Mouse (Mus musculus) hindbrain, embryonic 15.5 days (tissue): ENCODE measurements at regions not wholly inside any gene's neighbourhood (a gene's known extent, or its start where the extent isn't known, plus 50 kb on each side); places are given as distances from the start of the nearest gene placed in this dataset.

Experiments used
- ATAC-seq: fragments of 200-750 bp; cut with Nextera tagmentation; 2 replicates; pipeline ENCODE4 v1.8.0; 2017; ENCODE audit warnings: low read depth, moderate number of reproducible peaks, moderate TSS enrichment; ENCODE audit not compliant: low FRiP score
- H3K27ac ChIP-seq: fragments of 300-500 bp; sonication (generic); replicated peaks from 2 replicates; pipeline ENCODE4 v1.5.1; 2015; ENCODE audit warnings: mild to moderate bottlenecking, inconsistent platforms
- H3K27me3 ChIP-seq: fragments of 300-500 bp; sonication (generic); 2 replicates; pipeline ENCODE4 v1.6.1; 2015; ENCODE audit warnings: control low read depth, inconsistent platforms
- H3K36me3 ChIP-seq: fragments of 300-500 bp; sonication (generic); 2 replicates; pipeline ENCODE4 v1.6.1; 2015; ENCODE audit warnings: control low read depth, inconsistent platforms
- H3K4me1 ChIP-seq: fragments of 300-500 bp; sonication (generic); replicated peaks from 2 replicates; pipeline ENCODE4 v1.6.1; 2015; ENCODE audit warnings: control low read depth, inconsistent platforms
- H3K4me2 ChIP-seq: fragments of 300-500 bp; sonication (generic); 2 replicates; pipeline ENCODE4 v1.6.1; 2015; ENCODE audit warnings: moderate library complexity, mild to moderate bottlenecking, inconsistent platforms
- H3K4me3 ChIP-seq: fragments of 300-500 bp; sonication (generic); 2 replicates; pipeline ENCODE4 v1.5.1; 2015; ENCODE audit warnings: mild to moderate bottlenecking, inconsistent platforms
- H3K9ac ChIP-seq: fragments of 300-500 bp; sonication (generic); 2 replicates; pipeline ENCODE4 v1.6.1; 2015; ENCODE audit warnings: inconsistent platforms
- H3K9me3 ChIP-seq: fragments of 300-500 bp; sonication (generic); 2 replicates; pipeline ENCODE4 v1.6.1; 2016; ENCODE audit warnings: control low read depth, inconsistent platforms
- WGBS: fragments of 180-500 bp; shearing (Covaris S2); methylation state at CpG from one replicate; pipeline ENCODE4 v1.1.7; 2015; 5-methylcytosine and 5-hydroxymethylcytosine counted together

GRCm38 (mm10) chr15:36399355-36400012 lies 608.1 kb downstream of the Zfp706 start:
- ATAC-seq, result 0 out of 2 replicates have a peak, but pooled peaks have one; percentile 39
- H3K9me3 ChIP-seq, result no peaks in the 10 kb centered on the region
- H3K36me3 ChIP-seq, result no peaks in the 10 kb centered on the region
- no peak overlapping the region for H3K9ac ChIP-seq
- no peak overlapping the region for H3K4me2 ChIP-seq
- H3K4me3 ChIP-seq, result no peak overlapping the region
- peak overlapping the region; percentile 57 for H3K27ac ChIP-seq
- H3K27me3 ChIP-seq, result no peaks in the 10 kb centered on the region
- H3K4me1 ChIP-seq, result peaks cover 13% of the 10 kb centered on the region
- WGBS, result 57% methylated on average over 7 of the region's 7 CpGs

- no peak overlapping the region for H3K27ac ChIP-seq
- no peaks in the 10 kb centered on the region for H3K36me3 ChIP-seq
- no peaks in the 10 kb centered on the region for H3K9me3 ChIP-seq
- ATAC-seq, result peak; percentile 66; the same call in 1 of the 2 replicates
- H3K4me1 ChIP-seq, result peaks cover 13% of the 10 kb centered on the region
- H3K9ac ChIP-seq, result no peak overlapping the region
- no peaks in the 10 kb centered on the region for H3K27me3 ChIP-seq
- no peak overlapping the region for H3K4me2 ChIP-seq
- no peak overlapping the region for H3K4me3 ChIP-seq
- WGBS, result 54% methylated on average over 9 of the region's 9 CpGs
These were observed 609.2 kb downstream of the Zfp706 start for GRCm38 (mm10) chr15:36398099-36398982.

- Histone ChIP-seq H3K27ac (no peak overlapping the region), H3K9me3 (no peaks in the 10 kb centered on the region), H3K27me3 (no peaks in the 10 kb centered on the region), H3K4me2 (no peak overlapping the region), H3K4me3 (no peak overlapping the region), H3K36me3 (no peaks in the 10 kb centered on the region), H3K9ac (no peak overlapping the region), H3K4me1 (peaks cover 13% of the 10 kb centered on the region)
- no peak for ATAC-seq
- 91% methylated on average over 6 of the region's 6 CpGs for WGBS
These were observed 610.8 kb downstream of the Zfp706 start for GRCm38 (mm10) chr15:36396791-36397190.

GRCm38 (mm10) chr15:36396245-36396644 lies 611.3 kb downstream of the Zfp706 start:
- Histone ChIP-seq H3K27ac (no peak overlapping the region), H3K4me2 (no peak overlapping the region), H3K4me3 (no peak overlapping the region), H3K9me3 (no peaks in the 10 kb centered on the region), H3K27me3 (no peaks in the 10 kb centered on the region), H3K9ac (no peak overlapping the region), H3K4me1 (peaks cover 13% of the 10 kb centered on the region), H3K36me3 (no peaks in the 10 kb centered on the region)
- WGBS, result 69% methylated on average over 2 of the region's 2 CpGs
- no peak for ATAC-seq

- WGBS, result 69% methylated on average over 4 of the region's 4 CpGs
These were observed 611.9 kb downstream of the Zfp706 start for GRCm38 (mm10) chr15:36395672-36396050.

GRCm38 (mm10) chr15:36394914-36395671 lies 612.5 kb downstream of the Zfp706 start:
- H3K4me2 ChIP-seq, result no peak overlapping the region
- H3K27me3 ChIP-seq, result no peaks in the 10 kb centered on the region
- H3K36me3 ChIP-seq, result no peaks in the 10 kb centered on the region
- peaks cover 13% of the 10 kb centered on the region for H3K4me1 ChIP-seq
- no peak for ATAC-seq
- no peaks in the 10 kb centered on the region for H3K9me3 ChIP-seq
- H3K4me3 ChIP-seq, result no peak overlapping the region
- no peak overlapping the region for H3K27ac ChIP-seq
- WGBS, result 89% methylated on average over 8 of the region's 8 CpGs
- H3K9ac ChIP-seq, result no peak overlapping the region

More at GRCm38 (mm10) chr15:36395672-36396050, 611.9 kb downstream of the Zfp706 start:
- Histone ChIP-seq H3K27ac (no peak overlapping the region), H3K27me3 (no peaks in the 10 kb centered on the region), H3K9me3 (no peaks in the 10 kb centered on the region), H3K9ac (no peak overlapping the region), H3K36me3 (no peaks in the 10 kb centered on the region), H3K4me3 (no peak overlapping the region), H3K4me1 (peaks cover 13% of the 10 kb centered on the region), H3K4me2 (no peak overlapping the region)
- no peak for ATAC-seq

GRCm38 (mm10) chr15:36389775-36390174 lies 617.8 kb downstream of the Zfp706 start:
- H3K4me1 ChIP-seq, result no peaks in the 10 kb centered on the region
- no peak for ATAC-seq
- 76% methylated on average over 4 of the region's 4 CpGs for whole genome bisulfite sequencing
- H3K4me3 ChIP-seq, result no peak overlapping the region
- H3K9ac ChIP-seq, result no peak overlapping the region
- H3K27me3 ChIP-seq, result no peaks in the 10 kb centered on the region
- no peak overlapping the region for H3K4me2 ChIP-seq
- H3K27ac ChIP-seq, result no peak overlapping the region
- no peaks in the 10 kb centered on the region for H3K9me3 ChIP-seq
- H3K36me3 ChIP-seq, result no peaks in the 10 kb centered on the region

GRCm38 (mm10) chr15:36381228-36381671 lies 626.3 kb downstream of the Zfp706 start:
- Histone ChIP-seq H3K4me3 (peak overlapping the region; percentile 30), H3K9ac (no peak overlapping the region), H3K27me3 (no peaks in the 10 kb centered on the region; the same call in 1 of the 2 replicates), H3K27ac (no peak overlapping the region), H3K36me3 (no peaks in the 10 kb centered on the region), H3K4me1 (peaks cover 8% of the 10 kb centered on the region; the same call in 1 of the 2 replicates), H3K4me2 (peak overlapping the region; percentile 52), H3K9me3 (no peaks in the 10 kb centered on the region)
- WGBS, result 2% methylated on average over 8 of the region's 8 CpGs
- ATAC-seq, result peak; percentile 42; the same call in 1 of the 2 replicates

GRCm38 (mm10) chr15:36380461-36381227 lies 626.9 kb downstream of the Zfp706 start:
- Histone ChIP-seq H3K4me1 (peaks cover 8% of the 10 kb centered on the region; the same call in 1 of the 2 replicates), H3K4me2 (peak overlapping the region; percentile 52), H3K9me3 (no peaks in the 10 kb centered on the region), H3K4me3 (peak overlapping the region; percentile 30), H3K27ac (no peak overlapping the region), H3K9ac (no peak overlapping the region), H3K27me3 (no peaks in the 10 kb centered on the region; the same call in 1 of the 2 replicates), H3K36me3 (no peaks in the 10 kb centered on the region)
- 10% methylated on average over 17 of the region's 17 CpGs for WGBS
- peak; percentile 66; the same call in 1 of the 2 replicates for ATAC-seq

GRCm38 (mm10) chr15:36378640-36379039 lies 628.9 kb downstream of the Zfp706 start:
- Histone ChIP-seq H3K9me3 (no peaks in the 10 kb centered on the region), H3K27ac (no peak overlapping the region), H3K9ac (no peak overlapping the region), H3K4me1 (peaks cover 26% of the 10 kb centered on the region), H3K27me3 (no peaks in the 10 kb centered on the region; the same call in 1 of the 2 replicates), H3K4me2 (no peak overlapping the region), H3K36me3 (no peaks in the 10 kb centered on the region), H3K4me3 (no peak overlapping the region)
- 91% methylated on average over 4 of the region's 4 CpGs for WGBS
- ATAC-seq, result no peak

- Histone ChIP-seq H3K4me1 (peaks cover 28% of the 10 kb centered on the region), H3K4me2 (no peak overlapping the region), H3K9ac (no peak overlapping the region), H3K9me3 (no peaks in the 10 kb centered on the region), H3K36me3 (no peaks in the 10 kb centered on the region), H3K27ac (no peak overlapping the region), H3K4me3 (no peak overlapping the region), H3K27me3 (no peaks in the 10 kb centered on the region; the same call in 1 of the 2 replicates)
- no peak for ATAC-seq
- 60% methylated on average over 6 of the region's 6 CpGs for WGBS
These were observed 631.0 kb downstream of the Zfp706 start for GRCm38 (mm10) chr15:36376551-36376950.
